Mouse (Mus musculus): ENCODE measurements at regions not wholly inside any gene's neighbourhood (a gene's known extent, or its start where the extent isn't known, plus 50 kb on each side); places are given as distances from the start of the nearest gene placed in this dataset.
"Not testable (repeated sequence)": the region's sequence is repeated elsewhere in the genome, so short reads cannot be mapped to it uniquely, and the experiment has no call there.

DNA sequence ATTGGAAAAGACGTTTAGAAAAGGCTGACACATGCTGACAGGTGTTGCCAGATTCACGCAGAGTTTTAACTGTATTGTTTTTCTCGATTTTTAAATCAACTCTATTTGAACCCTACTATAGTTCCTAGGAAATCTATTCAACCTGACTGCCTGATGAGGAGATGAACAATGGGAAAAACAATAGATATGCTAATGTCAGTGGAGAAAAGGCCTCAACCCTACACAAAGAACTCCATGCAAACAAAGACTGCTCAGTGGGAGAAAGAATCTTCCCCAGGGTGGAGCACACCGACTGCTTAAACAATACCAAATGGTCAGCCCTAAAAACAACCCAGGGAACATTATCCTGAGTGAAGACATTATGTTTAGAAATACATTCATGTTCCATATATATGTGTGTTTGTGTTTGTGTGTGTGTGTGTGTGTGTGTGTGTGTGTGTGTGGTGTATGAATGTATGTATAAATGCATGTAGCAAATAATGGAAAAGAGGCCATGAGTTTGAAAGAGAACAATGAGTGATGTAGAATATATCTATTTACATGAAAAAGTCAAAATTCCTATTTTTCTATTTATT lies 204.1 kb upstream of the Zfp804a start:
- Histone ChIP-seq H3K4me1 (replicated peaks) (no peaks in the 10 kb centered on the region), H3K9ac (no peak overlapping the region), H3K27ac (no peak overlapping the region), H3K9me3 (replicated peaks) (no peaks in the 10 kb centered on the region), H3K4me3 (no peak overlapping the region), H3K36me3 (no peaks in the 10 kb centered on the region), H3K4me2 (no peak overlapping the region), H3K27me3 (no peaks in the 10 kb centered on the region)
- ATAC-seq (replicated peaks; ENCODE audit: insufficient number of reproducible peaks, insufficient read depth, low FRiP score, low read depth), result no peak
- WGBS, result 33% methylated on average over 4 of the region's 4 CpGs

DNA sequence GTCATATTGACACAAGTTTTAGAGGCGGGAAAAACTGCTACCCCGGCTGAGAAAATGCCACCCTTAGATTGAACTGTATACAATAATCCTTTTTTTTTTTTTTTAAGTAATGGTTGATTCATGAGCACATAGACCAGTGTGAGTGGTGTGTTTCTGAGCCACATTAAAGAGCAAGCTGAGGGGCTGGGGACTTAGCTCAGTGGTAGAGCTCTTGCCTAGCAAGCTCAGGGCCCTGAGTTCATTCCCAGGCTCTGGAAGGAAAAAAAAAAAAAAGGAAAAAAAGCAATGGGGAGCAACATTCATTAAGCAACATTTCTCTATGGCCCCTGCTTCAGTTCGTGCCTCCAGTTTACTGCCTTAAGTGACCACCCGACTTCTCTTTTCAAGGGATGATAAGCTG lies 203.1 kb upstream of the Zfp804a start:
- H3K4me2 ChIP-seq, result no peak overlapping the region
- ATAC-seq (replicated peaks; ENCODE audit: insufficient number of reproducible peaks, insufficient read depth, low FRiP score, low read depth), result no peak
- 60% methylated on average over 4 of the region's 4 CpGs for WGBS
- H3K4me3 ChIP-seq, result no peak overlapping the region
- H3K9ac ChIP-seq, result no peak overlapping the region
- H3K27ac ChIP-seq, result no peak overlapping the region
- H3K9me3 ChIP-seq (replicated peaks), result no peaks in the 10 kb centered on the region
- no peaks in the 10 kb centered on the region for H3K4me1 ChIP-seq (replicated peaks)
- H3K36me3 ChIP-seq, result no peaks in the 10 kb centered on the region
- H3K27me3 ChIP-seq, result no peaks in the 10 kb centered on the region

DNA sequence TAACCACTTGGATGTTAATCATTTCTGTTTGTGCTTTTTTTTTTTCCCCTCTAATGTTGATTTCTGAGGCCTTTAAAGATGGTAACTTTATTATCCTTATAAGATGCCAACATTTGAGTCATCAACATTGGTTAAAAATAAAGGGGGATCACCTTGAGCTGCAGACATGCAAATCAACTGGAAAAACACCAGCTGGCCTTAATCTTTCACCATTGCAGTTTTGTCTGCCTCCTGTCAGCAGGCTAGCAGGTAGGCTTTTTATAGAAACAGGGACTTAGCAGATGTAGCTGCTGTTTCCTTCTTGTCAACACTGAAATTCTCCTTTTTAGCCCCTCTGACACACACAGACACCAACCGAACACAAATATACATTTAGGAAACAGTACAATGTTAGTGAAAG lies 167.6 kb upstream of the Zfp804a start:
- Histone ChIP-seq H3K4me3 (no peak overlapping the region), H3K9ac (no peak overlapping the region), H3K27me3 (no peaks in the 10 kb centered on the region), H3K27ac (no peak overlapping the region), H3K4me1 (replicated peaks) (no peaks in the 10 kb centered on the region), H3K36me3 (no peaks in the 10 kb centered on the region), H3K4me2 (no peak overlapping the region), H3K9me3 (replicated peaks) (no peaks in the 10 kb centered on the region)
- WGBS, result 42% methylated on average over 1 of the region's 1 CpGs
- ATAC-seq (replicated peaks; ENCODE audit: insufficient number of reproducible peaks, insufficient read depth, low FRiP score, low read depth), result no peak

DNA sequence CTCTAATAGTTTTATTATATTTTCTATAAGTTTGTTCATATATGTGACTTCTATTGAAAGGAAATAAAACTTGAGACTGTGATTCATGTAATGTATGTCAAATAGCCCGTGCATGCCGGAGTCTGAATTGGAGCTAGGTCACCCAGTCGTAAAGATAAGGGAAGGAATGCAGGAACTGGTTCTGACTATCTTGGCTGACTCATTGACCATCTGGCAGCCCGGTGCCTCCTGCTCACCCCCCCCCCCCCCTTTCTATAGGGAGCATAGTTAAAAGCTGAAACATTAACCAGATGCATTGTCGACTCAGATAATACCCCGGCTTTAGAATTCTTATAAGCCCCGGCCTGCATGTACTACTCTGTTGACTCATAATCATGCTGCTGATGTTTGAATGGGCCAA lies 160.5 kb upstream of the Zfp804a start:
- not testable (repeated sequence) for H3K4me3 ChIP-seq; H3K9me3 ChIP-seq (replicated peaks); H3K27me3 ChIP-seq; H3K9ac ChIP-seq; H3K4me1 ChIP-seq (replicated peaks); ATAC-seq (replicated peaks; ENCODE audit: insufficient number of reproducible peaks, insufficient read depth, low FRiP score, low read depth); H3K36me3 ChIP-seq; H3K4me2 ChIP-seq
- H3K27ac ChIP-seq, result peak overlapping the region; percentile 45; the same call in 1 of the 2 replicates
- WGBS, result 13% methylated on average over 7 of the region's 7 CpGs

DNA sequence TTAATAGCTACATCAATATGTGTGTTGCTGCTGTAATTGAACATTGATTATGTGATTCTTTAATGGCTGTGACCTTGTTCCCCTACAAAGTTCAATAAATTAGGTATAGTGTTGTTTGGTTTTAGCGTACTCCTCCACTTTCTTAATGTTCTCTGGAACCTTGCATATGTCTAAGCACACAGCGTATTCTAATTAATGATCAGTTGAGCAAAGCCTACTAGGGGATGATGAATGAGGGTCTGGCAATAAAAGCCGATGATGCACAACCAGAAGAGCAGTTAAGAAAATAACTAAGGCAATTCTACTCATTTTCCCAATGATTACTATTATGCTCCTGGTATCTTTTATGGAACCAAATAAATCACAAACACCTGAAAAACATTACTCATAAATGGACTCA lies 113.7 kb upstream of the Zfp804a start:
- Histone ChIP-seq H3K4me3 (no peak overlapping the region), H3K4me2 (no peak overlapping the region), H3K27me3 (no peaks in the 10 kb centered on the region), H3K27ac (no peak overlapping the region), H3K36me3 (no peaks in the 10 kb centered on the region), H3K9me3 (replicated peaks) (no peaks in the 10 kb centered on the region), H3K9ac (no peak overlapping the region), H3K4me1 (replicated peaks) (no peaks in the 10 kb centered on the region)
- WGBS, result 87% methylated on average over 3 of the region's 3 CpGs
- no peak for ATAC-seq (replicated peaks; ENCODE audit: insufficient number of reproducible peaks, insufficient read depth, low FRiP score, low read depth)

Data from heart, embryonic 15.5 days (tissue).